Mouse (Mus musculus) E14TG2a.4 (cell line): ENCODE data around the gene Sfrp4.

Experiments used
- CTCF ChIP-seq: conservative IDR thresholded peaks from 2 replicates; pipeline ENCODE4 v1.5.1; 2014; ENCODE audit warnings: low read length
- NANOG ChIP-seq: IDR thresholded peaks from 2 replicates; pipeline ENCODE4 v1.6.1; 2014; ENCODE audit warnings: borderline replicate concordance, low read length, mixed read lengths
- POU5F1 ChIP-seq: IDR thresholded peaks from 2 replicates; pipeline ENCODE4 v1.6.1; 2014; ENCODE audit warnings: low read length, borderline replicate concordance

GRCm38 (mm10) chr13:19575947-19576346 lies 47.0 kb upstream of the Sfrp4 start:
- no peak for TF ChIP-seq CTCF
- no peak for TF ChIP-seq NANOG
- no peak for TF ChIP-seq POU5F1
